Mouse (Mus musculus): ENCODE data around the gene Syde1. TPM values are rescaled to one million over a fixed set of nuclear protein-coding genes. Genes with fewer than 3 reads are reported as not detected.
"Not testable (repeated sequence)": the region's sequence is repeated elsewhere in the genome, so short reads cannot be mapped to it uniquely, and the experiment has no call there.

The Syde1 gene
- polyA plus RNA-seq (2014; fragmentation: Nextera tagmentation; extraction: Ambion mirVana) = 19.4 and 24.1 TPM in 2 replicates

GRCm38 (mm10) chr10:78591406-78592328 is at the start of gene Syde1:
Gene Syde1 (minus strand): TSS chr10:78591964.
- peak within 1 kb of the TSS; percentile 85 for H3K9ac ChIP-seq (ENCODE audit: low read length)
- ATAC-seq (replicated peaks; ENCODE audit: low FRiP score, low TSS enrichment, low read depth) (peak; percentile 82), DNase-seq (ENCODE audit: low spot score) (peak; percentile 85)
- H3K27me3 ChIP-seq (replicated peaks; ENCODE audit: control insufficient read depth, insufficient read depth, low read length) = no peaks in the 10 kb centered on the region
- H3K4me2 ChIP-seq (ENCODE audit: low read length) = peak within 1 kb of the TSS; percentile 70
- peak within 1 kb of the TSS; percentile 85 for H3K27ac ChIP-seq (ENCODE audit: low read depth)
- H3K9me3 ChIP-seq (ENCODE audit: control insufficient read depth, low read length) = no peaks in the 10 kb centered on the region
- peaks cover 11% of the 10 kb centered on the region; the same call in 1 of the 2 replicates for H3K4me1 ChIP-seq (replicated peaks; ENCODE audit: control insufficient read depth, insufficient read depth, low read length)
- peak within 1 kb of the TSS; percentile 57 for H3K4me3 ChIP-seq (ENCODE audit: low read depth, low read length)
- peaks cover 30% of the 10 kb centered on the region for H3K36me3 ChIP-seq (ENCODE audit: control insufficient read depth, insufficient read depth, low read length)
- 6% methylated on average over 37 of the region's 54 CpGs for WGBS

DNA sequence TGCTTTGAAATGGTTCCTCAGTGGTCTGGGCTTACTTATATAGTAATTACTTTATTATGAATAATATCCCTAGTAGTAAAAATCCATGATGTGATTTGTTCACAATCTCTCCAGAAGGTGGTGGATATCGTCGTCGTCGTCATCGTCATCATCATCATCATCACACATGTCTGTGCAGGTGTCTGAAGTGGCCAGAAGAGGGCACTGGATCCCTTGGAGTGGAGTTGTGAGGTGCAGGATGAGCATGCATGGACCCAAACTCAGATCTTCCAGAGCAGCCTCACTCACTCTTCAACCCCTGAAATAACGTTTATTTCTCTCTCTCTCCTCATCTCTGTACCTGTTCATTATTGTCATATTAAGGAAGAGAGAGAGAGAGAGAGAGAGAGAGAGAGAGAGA is 40.5 kb upstream of the Syde1 start:
- Histone ChIP-seq H3K4me1 (replicated peaks; ENCODE audit: control insufficient read depth, insufficient read depth, low read length) (no peaks in the 10 kb centered on the region), H3K27me3 (replicated peaks; ENCODE audit: control insufficient read depth, insufficient read depth, low read length) (no peaks in the 10 kb centered on the region), H3K9ac (ENCODE audit: low read length) (no peak overlapping the region), H3K4me3 (ENCODE audit: low read depth, low read length) (no peak overlapping the region), H3K4me2 (ENCODE audit: low read length) (no peak overlapping the region), H3K36me3 (ENCODE audit: control insufficient read depth, insufficient read depth, low read length) (no peaks in the 10 kb centered on the region), H3K9me3 (ENCODE audit: control insufficient read depth, low read length) (no peaks in the 10 kb centered on the region), H3K27ac (ENCODE audit: low read depth) (no peak overlapping the region)
- ATAC-seq (replicated peaks; ENCODE audit: low FRiP score, low TSS enrichment, low read depth) = no peak
- WGBS = 18% methylated on average over 6 of the region's 6 CpGs
- no peak for DNase-seq (ENCODE audit: low spot score)

- Histone ChIP-seq H3K4me3 (ENCODE audit: low read depth, low read length) (no peak overlapping the region), H3K36me3 (ENCODE audit: control insufficient read depth, insufficient read depth, low read length) (no peaks in the 10 kb centered on the region), H3K27me3 (replicated peaks; ENCODE audit: control insufficient read depth, insufficient read depth, low read length) (no peaks in the 10 kb centered on the region), H3K4me1 (replicated peaks; ENCODE audit: control insufficient read depth, insufficient read depth, low read length) (no peaks in the 10 kb centered on the region), H3K27ac (ENCODE audit: low read depth) (no peak overlapping the region), H3K9me3 (ENCODE audit: control insufficient read depth, low read length) (no peaks in the 10 kb centered on the region), H3K4me2 (ENCODE audit: low read length) (no peak overlapping the region), H3K9ac (ENCODE audit: low read length) (no peak overlapping the region)
- DNase-seq (ENCODE audit: low spot score) = no peak
- ATAC-seq (replicated peaks; ENCODE audit: low FRiP score, low TSS enrichment, low read depth) = no peak
- WGBS = 79% methylated on average over 4 of the region's 4 CpGs
Measured at GRCm38 (mm10) chr10:78630194-78630593, 38.4 kb upstream of the Syde1 start.

DNA sequence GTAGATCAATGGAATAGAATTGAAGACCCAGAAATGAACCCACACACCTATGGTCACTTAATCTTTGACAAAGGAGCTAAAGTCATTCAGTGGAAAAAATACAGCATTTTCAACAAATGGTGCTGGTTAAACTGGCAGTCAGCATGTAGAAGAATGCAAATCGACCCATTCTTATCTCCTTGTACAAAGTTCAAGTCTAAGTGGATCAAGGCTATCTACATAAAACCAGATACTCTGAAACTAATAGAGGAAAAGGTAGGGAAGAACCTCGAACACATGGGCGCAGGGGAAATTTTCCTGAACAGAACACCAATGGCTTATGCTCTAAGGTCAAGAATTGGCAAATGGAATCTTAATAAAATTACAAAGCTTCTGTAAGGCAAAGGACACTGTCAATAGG is 31.4 kb upstream of the Syde1 start:
- not testable (repeated sequence) for H3K9me3 ChIP-seq (ENCODE audit: control insufficient read depth, low read length); H3K27ac ChIP-seq (ENCODE audit: low read depth); H3K4me1 ChIP-seq (replicated peaks; ENCODE audit: control insufficient read depth, insufficient read depth, low read length); DNase-seq (ENCODE audit: low spot score); H3K36me3 ChIP-seq (ENCODE audit: control insufficient read depth, insufficient read depth, low read length); H3K27me3 ChIP-seq (replicated peaks; ENCODE audit: control insufficient read depth, insufficient read depth, low read length); H3K9ac ChIP-seq (ENCODE audit: low read length); H3K4me2 ChIP-seq (ENCODE audit: low read length); H3K4me3 ChIP-seq (ENCODE audit: low read depth, low read length); ATAC-seq (replicated peaks; ENCODE audit: low FRiP score, low TSS enrichment, low read depth)
- WGBS = 69% methylated on average over 3 of the region's 3 CpGs

DNA sequence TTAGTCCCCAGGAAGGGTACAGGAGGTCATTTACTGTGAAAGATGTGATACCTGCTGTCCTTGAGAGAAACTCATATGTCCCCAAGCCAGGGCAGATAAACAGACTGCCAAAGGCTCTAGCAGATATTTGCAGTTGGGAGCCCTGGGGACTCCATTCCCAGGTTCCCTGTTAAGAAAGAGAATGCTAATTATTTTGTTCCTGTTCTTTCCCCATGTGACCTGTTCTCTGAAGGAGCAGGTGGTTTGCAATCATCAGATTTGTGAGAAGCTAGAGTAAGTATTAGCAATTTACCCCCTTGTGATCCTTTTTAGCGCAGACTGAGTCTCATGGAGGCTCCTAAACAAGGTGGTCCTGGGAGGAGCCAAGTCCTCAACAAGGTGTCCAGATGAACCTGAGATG is 26.2 kb upstream of the Syde1 start, which contains the start of gene Olfr1357:
Olfr1357 (minus strand) TSS at position 101 of the 400 bp plus-strand sequence.
- WGBS = 79% methylated on average over 1 of the region's 1 CpGs
- no peaks in the 10 kb centered on the region for H3K27me3 ChIP-seq (replicated peaks; ENCODE audit: control insufficient read depth, insufficient read depth, low read length)
- no peak within 1 kb of the TSS for H3K4me2 ChIP-seq (ENCODE audit: low read length)
- no peaks in the 10 kb centered on the region for H3K9me3 ChIP-seq (ENCODE audit: control insufficient read depth, low read length)
- no peak within 1 kb of the TSS for H3K4me3 ChIP-seq (ENCODE audit: low read depth, low read length)
- DNase-seq (ENCODE audit: low spot score) (no peak), ATAC-seq (replicated peaks; ENCODE audit: low FRiP score, low TSS enrichment, low read depth) (no peak)
- H3K9ac ChIP-seq (ENCODE audit: low read length) = no peak within 1 kb of the TSS
- no peaks in the 10 kb centered on the region for H3K36me3 ChIP-seq (ENCODE audit: control insufficient read depth, insufficient read depth, low read length)
- no peaks in the 10 kb centered on the region for H3K4me1 ChIP-seq (replicated peaks; ENCODE audit: control insufficient read depth, insufficient read depth, low read length)
- no peak within 1 kb of the TSS for H3K27ac ChIP-seq (ENCODE audit: low read depth)

GRCm38 (mm10) chr10:78607602-78608001 is 15.8 kb upstream of the Syde1 start:
- whole genome bisulfite sequencing = 71% methylated on average over 3 of the region's 3 CpGs

DNA sequence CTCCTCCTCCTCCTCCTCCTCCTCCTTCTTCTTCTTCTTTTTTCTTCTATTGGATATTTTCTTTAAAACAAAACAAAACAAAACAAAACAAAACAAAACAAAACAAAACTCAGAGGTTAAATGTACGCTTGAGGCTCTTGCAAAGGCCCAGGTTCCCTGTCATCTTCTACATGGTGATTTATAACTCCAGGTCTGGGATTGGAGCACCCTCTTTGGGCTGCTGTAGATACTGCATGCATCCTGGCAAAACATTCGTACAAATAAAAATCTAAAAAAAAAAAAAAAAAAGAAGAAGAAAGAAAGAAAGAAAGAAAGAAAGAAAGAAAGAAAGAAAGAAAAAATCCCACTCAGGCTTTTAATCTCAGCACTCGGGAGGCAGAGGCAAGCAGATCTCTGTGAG is 13.3 kb upstream of the Syde1 start:
- WGBS = 52% methylated on average over 3 of the region's 3 CpGs
- Histone ChIP-seq H3K27me3 (replicated peaks; ENCODE audit: control insufficient read depth, insufficient read depth, low read length) (no peaks in the 10 kb centered on the region), H3K4me2 (ENCODE audit: low read length) (no peak overlapping the region), H3K4me3 (ENCODE audit: low read depth, low read length) (no peak overlapping the region), H3K36me3 (ENCODE audit: control insufficient read depth, insufficient read depth, low read length) (no peaks in the 10 kb centered on the region), H3K4me1 (replicated peaks; ENCODE audit: control insufficient read depth, insufficient read depth, low read length) (no peaks in the 10 kb centered on the region), H3K9ac (ENCODE audit: low read length) (no peak overlapping the region), H3K9me3 (ENCODE audit: control insufficient read depth, low read length) (no peaks in the 10 kb centered on the region), H3K27ac (ENCODE audit: low read depth) (no peak overlapping the region)
- ATAC-seq (replicated peaks; ENCODE audit: low FRiP score, low TSS enrichment, low read depth) (no peak), DNase-seq (ENCODE audit: low spot score) (no peak)

More at GRCm38 (mm10) chr10:78607602-78608001, 15.8 kb upstream of the Syde1 start:
- Histone ChIP-seq H3K9me3 (ENCODE audit: control insufficient read depth, low read length) (no peaks in the 10 kb centered on the region), H3K36me3 (ENCODE audit: control insufficient read depth, insufficient read depth, low read length) (no peaks in the 10 kb centered on the region), H3K4me1 (replicated peaks; ENCODE audit: control insufficient read depth, insufficient read depth, low read length) (no peaks in the 10 kb centered on the region), H3K27me3 (replicated peaks; ENCODE audit: control insufficient read depth, insufficient read depth, low read length) (no peaks in the 10 kb centered on the region), H3K4me2 (ENCODE audit: low read length) (no peak overlapping the region), H3K9ac (ENCODE audit: low read length) (no peak overlapping the region), H3K27ac (ENCODE audit: low read depth) (no peak overlapping the region), H3K4me3 (ENCODE audit: low read depth, low read length) (no peak overlapping the region)
- ATAC-seq (replicated peaks; ENCODE audit: low FRiP score, low TSS enrichment, low read depth) (no peak), DNase-seq (ENCODE audit: low spot score) (no peak)

DNA sequence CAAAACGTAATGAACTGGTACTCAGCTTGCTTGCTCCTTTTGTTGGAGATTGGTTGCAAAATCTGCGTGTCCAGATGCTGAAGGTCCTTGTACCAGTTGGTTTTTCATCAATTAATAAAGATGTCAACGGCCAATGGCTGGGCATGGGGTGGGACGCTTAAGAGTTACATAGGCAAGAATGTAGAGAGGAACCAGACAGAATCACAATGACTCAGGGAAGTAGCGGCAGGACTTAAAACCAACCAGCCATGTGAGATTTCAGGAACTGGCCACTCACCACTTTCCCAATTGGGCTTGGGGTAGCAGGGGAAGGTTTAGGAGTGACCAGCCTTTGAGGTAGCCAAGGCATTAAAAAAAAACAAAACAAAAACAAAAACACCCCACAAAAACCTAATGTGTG is 8.1 kb upstream of the Syde1 start:
- WGBS = 88% methylated on average over 5 of the region's 5 CpGs
- DNase-seq (ENCODE audit: low spot score) = peak; percentile 4
- no peaks in the 10 kb centered on the region for H3K9me3 ChIP-seq (ENCODE audit: control insufficient read depth, low read length)

More for the DNA sequence above, 8.1 kb upstream of the Syde1 start:
- ATAC-seq (replicated peaks; ENCODE audit: low FRiP score, low TSS enrichment, low read depth) = no peak
- no peak overlapping the region for H3K27ac ChIP-seq (ENCODE audit: low read depth)
- H3K4me2 ChIP-seq (ENCODE audit: low read length) = no peak overlapping the region
- H3K9ac ChIP-seq (ENCODE audit: low read length) = no peak overlapping the region
- H3K4me1 ChIP-seq (replicated peaks; ENCODE audit: control insufficient read depth, insufficient read depth, low read length) = no peaks in the 10 kb centered on the region
- H3K4me3 ChIP-seq (ENCODE audit: low read depth, low read length) = no peak overlapping the region
- H3K27me3 ChIP-seq (replicated peaks; ENCODE audit: control insufficient read depth, insufficient read depth, low read length) = no peaks in the 10 kb centered on the region
- H3K36me3 ChIP-seq (ENCODE audit: control insufficient read depth, insufficient read depth, low read length) = no peaks in the 10 kb centered on the region

All from intestine, embryonic 14.5 days (tissue).